Mouse (Mus musculus): Measurements from ENCODE around the gene Unc45b. TPM values are rescaled to one million over a fixed set of nuclear protein-coding genes. Genes with fewer than 3 reads are reported as not detected.
"Not testable (repeated sequence)": the region's sequence is repeated elsewhere in the genome, so short reads cannot be mapped to it uniquely, and the experiment has no call there.

Unc45b gene
- total RNA-seq, 2 experiments from 2014 or later = 1.6 to 2.3 TPM

GRCm38 (mm10) chr11:82947457-82947856, 37.1 kb downstream of the Unc45b start:
- no peak for DNase-seq

GRCm38 (mm10) chr11:82949036-82949435, 38.7 kb downstream of the Unc45b start:
- no peak for DNase-seq

- no peak for DNase-seq
Observed at GRCm38 (mm10) chr11:82950736-82951481, 40.6 kb downstream of the Unc45b start, which contains the start of gene Slfn5. Gene Slfn5 (plus strand): TSS chr11:82951349.

GRCm38 (mm10) chr11:82951865-82952611, 41.7 kb downstream of the Unc45b start:
- DNase-seq = no peak

GRCm38 (mm10) chr11:82952612-82953542, 42.5 kb downstream of the Unc45b start:
- no peak for DNase-seq

GRCm38 (mm10) chr11:82954631-82955030, 44.3 kb downstream of the Unc45b start:
- DNase-seq = no peak

GRCm38 (mm10) chr11:82956925-82957324, 46.6 kb downstream of the Unc45b start:
- no peak for DNase-seq

- DNase-seq = no peak
Observed at GRCm38 (mm10) chr11:82959613-82960012, 49.3 kb downstream of the Unc45b start.

GRCm38 (mm10) chr11:82961743-82962142, 51.4 kb downstream of the Unc45b start:
- no peak for DNase-seq

- DNase-seq = no peak
Observed at GRCm38 (mm10) chr11:82962215-82962614, 51.9 kb downstream of the Unc45b start.

- DNase-seq = no peak
Observed at GRCm38 (mm10) chr11:82970712-82971589, 60.6 kb downstream of the Unc45b start.

GRCm38 (mm10) chr11:82971590-82971974, 61.2 kb downstream of the Unc45b start:
- DNase-seq = no peak

- DNase-seq = no peak
Observed at GRCm38 (mm10) chr11:82973916-82974315, 63.6 kb downstream of the Unc45b start.

- DNase-seq = not testable (repeated sequence)
Observed at GRCm38 (mm10) chr11:82982409-82982808, 72.1 kb downstream of the Unc45b start.

- no peak for DNase-seq
Observed at GRCm38 (mm10) chr11:82983193-82983592, 72.8 kb downstream of the Unc45b start.

- no peak for DNase-seq
Observed at GRCm38 (mm10) chr11:82987621-82988020, 77.3 kb downstream of the Unc45b start.

- no peak for DNase-seq
Observed at GRCm38 (mm10) chr11:82989357-82989756, 79.0 kb downstream of the Unc45b start.

GRCm38 (mm10) chr11:82990612-82991385, 80.4 kb downstream of the Unc45b start:
- DNase-seq = not testable (repeated sequence)

- peak; percentile 4 to 9 for DNase-seq
Observed at GRCm38 (mm10) chr11:82991469-82992166, 81.3 kb downstream of the Unc45b start, which contains the start of gene Slfn9. Gene Slfn9 (minus strand): TSS chr11:82991830.
